Mouse (Mus musculus) activated CD4-positive, CD25-positive, alpha-beta regulatory T cell, adult 4 months (primary cell): Measurements from ENCODE around the gene Cldn4. TPM values are rescaled to one million over a fixed set of nuclear protein-coding genes. Genes with fewer than 3 reads are reported as not detected.
A peak's percentile ranks its signal among the peaks of the same experiment; 100 is the strongest.
"Not testable (repeated sequence)": the region's sequence is repeated elsewhere in the genome, so short reads cannot be mapped to it uniquely, and the experiment has no call there.

Experiments
- ATAC-seq: one replicate; pipeline ENCODE4 v1.8.0; 2017
- polyA plus RNA-seq, 2 experiments: library from polyadenylated mRNA; unstranded; fragments of 100-300 nt; shearing (Covaris generic); gene quantifications; one replicate each; pipeline ENCODE4 v1.2.1; 2017

The Cldn4 gene
- polyA plus RNA-seq, 2 experiments from 2014 or later: not detected

- no peak for ATAC-seq
Measured at GRCm38 (mm10) chr5:134963546-134963945, 16.8 kb upstream of the Cldn4 start.

GRCm38 (mm10) chr5:134961519-134961918 is 14.8 kb upstream of the Cldn4 start:
- ATAC-seq: no peak

- ATAC-seq: no peak
Measured at GRCm38 (mm10) chr5:134960430-134960829, 13.7 kb upstream of the Cldn4 start.

GRCm38 (mm10) chr5:134959114-134959513 is 12.4 kb upstream of the Cldn4 start:
- no peak for ATAC-seq

GRCm38 (mm10) chr5:134955491-134955890 is 8.8 kb upstream of the Cldn4 start:
- ATAC-seq: no peak

GRCm38 (mm10) chr5:134951053-134951884 is 4.5 kb upstream of the Cldn4 start:
- ATAC-seq: no peak

GRCm38 (mm10) chr5:134948085-134948439 is 1.3 kb upstream of the Cldn4 start:
- ATAC-seq: no peak

- ATAC-seq: no peak
Measured at GRCm38 (mm10) chr5:134947420-134948084, 818 bp upstream of the Cldn4 start.

GRCm38 (mm10) chr5:134946063-134946856 is 474 bp downstream of the Cldn4 start:
- ATAC-seq: no peak

- ATAC-seq: no peak
Measured at GRCm38 (mm10) chr5:134945266-134945959, 1.3 kb downstream of the Cldn4 start.

- ATAC-seq: no peak
Measured at GRCm38 (mm10) chr5:134944179-134944578, 2.6 kb downstream of the Cldn4 start.

GRCm38 (mm10) chr5:134942740-134943139 is 4.0 kb downstream of the Cldn4 start:
- no peak for ATAC-seq

GRCm38 (mm10) chr5:134941472-134942209 is 5.1 kb downstream of the Cldn4 start:
- no peak for ATAC-seq

GRCm38 (mm10) chr5:134939554-134939953 is 7.2 kb downstream of the Cldn4 start:
- not testable (repeated sequence) for ATAC-seq

GRCm38 (mm10) chr5:134939069-134939468 is 7.7 kb downstream of the Cldn4 start:
- peak; percentile 91 for ATAC-seq

- ATAC-seq: no peak
Measured at GRCm38 (mm10) chr5:134936626-134937185, 10.0 kb downstream of the Cldn4 start.

- ATAC-seq: no peak
Measured at GRCm38 (mm10) chr5:134936051-134936450, 10.7 kb downstream of the Cldn4 start.

- no peak for ATAC-seq
Measured at GRCm38 (mm10) chr5:134934666-134935065, 12.1 kb downstream of the Cldn4 start.

GRCm38 (mm10) chr5:134933686-134934085 is 13.0 kb downstream of the Cldn4 start:
- not testable (repeated sequence) for ATAC-seq

GRCm38 (mm10) chr5:134933281-134933680 is 13.5 kb downstream of the Cldn4 start:
- peak; percentile 72 for ATAC-seq

GRCm38 (mm10) chr5:134932903-134933276 is 13.8 kb downstream of the Cldn4 start:
- peak; percentile 26 for ATAC-seq
